Mouse (Mus musculus) forebrain, embryonic 12.5 days (tissue): ENCODE measurements at regions not wholly inside any gene's neighbourhood (a gene's known extent, or its start where the extent isn't known, plus 50 kb on each side); places are given as distances from the start of the nearest gene placed in this dataset.
"Not testable (repeated sequence)": the region's sequence is repeated elsewhere in the genome, so short reads cannot be mapped to it uniquely, and the experiment has no call there.

Experiments used
- ATAC-seq: fragments of 200-750 bp; cut with Nextera tagmentation; 2 replicates; pipeline ENCODE4 v1.8.0; 2017; ENCODE audit warnings: moderate TSS enrichment; ENCODE audit not compliant: low FRiP score
- H3K27ac ChIP-seq: fragments of 300-500 bp; sonication (generic); 2 replicates; pipeline ENCODE4 v1.5.1; 2016; ENCODE audit warnings: mild to moderate bottlenecking
- H3K27me3 ChIP-seq: fragments of 300-500 bp; sonication (generic); 2 replicates; pipeline ENCODE4 v1.6.1; 2016; ENCODE audit warnings: mild to moderate bottlenecking
- H3K36me3 ChIP-seq: fragments of 300-500 bp; sonication (generic); replicated peaks from 2 replicates; pipeline ENCODE4 v1.6.1; 2016; ENCODE audit warnings: mild to moderate bottlenecking
- H3K4me1 ChIP-seq: fragments of 300-500 bp; sonication (generic); 2 replicates; pipeline ENCODE4 v1.6.1; 2016
- H3K4me2 ChIP-seq: fragments of 300-500 bp; sonication (generic); 2 replicates; pipeline ENCODE4 v1.6.1; 2016; ENCODE audit warnings: mild to moderate bottlenecking, moderate library complexity
- H3K4me3 ChIP-seq: fragments of 300-500 bp; sonication (generic); replicated peaks from 2 replicates; pipeline ENCODE4 v1.5.1; 2016; ENCODE audit warnings: mild to moderate bottlenecking
- H3K9ac ChIP-seq: fragments of 300-500 bp; sonication (generic); 2 replicates; pipeline ENCODE4 v1.6.1; 2016; ENCODE audit warnings: mild to moderate bottlenecking
- H3K9me3 ChIP-seq: fragments of 300-500 bp; sonication (generic); 2 replicates; pipeline ENCODE4 v1.6.1; 2016
- WGBS: fragments of 180-500 bp; shearing (Covaris S2); methylation state at CpG from one replicate; pipeline ENCODE4 v1.1.7; 2016; 5-methylcytosine and 5-hydroxymethylcytosine counted together

- 44% methylated on average over 3 of the region's 3 CpGs for WGBS
Measured at GRCm38 (mm10) chr3:33375161-33375560, 232.1 kb upstream of the Pex5l start.

GRCm38 (mm10) chr3:33372806-33373205 is 229.8 kb upstream of the Pex5l start:
- Histone ChIP-seq H3K27me3 (no peaks in the 10 kb centered on the region), H3K4me2 (no peak overlapping the region), H3K4me3 (no peak overlapping the region), H3K9ac (no peak overlapping the region), H3K9me3 (no peaks in the 10 kb centered on the region), H3K36me3 (no peaks in the 10 kb centered on the region), H3K4me1 (no peaks in the 10 kb centered on the region), H3K27ac (no peak overlapping the region)
- WGBS: 60% methylated on average over 1 of the region's 1 CpGs
- ATAC-seq: no peak

More at GRCm38 (mm10) chr3:33375161-33375560, 232.1 kb upstream of the Pex5l start:
- Histone ChIP-seq H3K27ac (no peak overlapping the region), H3K9me3 (no peaks in the 10 kb centered on the region), H3K4me1 (no peaks in the 10 kb centered on the region), H3K36me3 (no peaks in the 10 kb centered on the region), H3K27me3 (no peaks in the 10 kb centered on the region), H3K4me3 (no peak overlapping the region), H3K4me2 (no peak overlapping the region), H3K9ac (no peak overlapping the region)
- no peak for ATAC-seq

- Histone ChIP-seq H3K27ac (no peak overlapping the region), H3K9me3 (no peaks in the 10 kb centered on the region), H3K36me3 (no peaks in the 10 kb centered on the region), H3K9ac (no peak overlapping the region), H3K4me3 (no peak overlapping the region), H3K4me2 (no peak overlapping the region), H3K4me1 (no peaks in the 10 kb centered on the region), H3K27me3 (no peaks in the 10 kb centered on the region)
- no peak for ATAC-seq
- 83% methylated on average over 1 of the region's 1 CpGs for WGBS
Measured at GRCm38 (mm10) chr3:33363521-33363920, 220.5 kb upstream of the Pex5l start.

- H3K4me2 ChIP-seq: no peak overlapping the region
- H3K4me1 ChIP-seq: no peaks in the 10 kb centered on the region
- H3K4me3 ChIP-seq: no peak overlapping the region
- no peaks in the 10 kb centered on the region for H3K9me3 ChIP-seq
- no peak overlapping the region for H3K27ac ChIP-seq
- no peaks in the 10 kb centered on the region for H3K27me3 ChIP-seq
- no peak for ATAC-seq
- no peak overlapping the region for H3K9ac ChIP-seq
- WGBS: 96% methylated on average over 2 of the region's 2 CpGs
- H3K36me3 ChIP-seq: no peaks in the 10 kb centered on the region
Measured at GRCm38 (mm10) chr3:33360030-33360429, 217.0 kb upstream of the Pex5l start.

GRCm38 (mm10) chr3:33353860-33354259 is 210.8 kb upstream of the Pex5l start:
- WGBS: 94% methylated on average over 2 of the region's 2 CpGs
- H3K36me3 ChIP-seq: no peaks in the 10 kb centered on the region
- no peak for ATAC-seq
- no peak overlapping the region for H3K4me3 ChIP-seq
- H3K27ac ChIP-seq: no peak overlapping the region
- no peak overlapping the region for H3K4me2 ChIP-seq
- no peak overlapping the region for H3K9ac ChIP-seq
- no peaks in the 10 kb centered on the region for H3K27me3 ChIP-seq
- no peaks in the 10 kb centered on the region for H3K9me3 ChIP-seq
- H3K4me1 ChIP-seq: no peaks in the 10 kb centered on the region

GRCm38 (mm10) chr3:33350986-33351385 is 207.9 kb upstream of the Pex5l start:
- Histone ChIP-seq H3K27ac (no peak overlapping the region), H3K4me2 (no peak overlapping the region), H3K9ac (no peak overlapping the region), H3K36me3 (no peaks in the 10 kb centered on the region), H3K27me3 (no peaks in the 10 kb centered on the region), H3K4me3 (no peak overlapping the region), H3K4me1 (no peaks in the 10 kb centered on the region), H3K9me3 (no peaks in the 10 kb centered on the region)
- ATAC-seq: no peak
- 73% methylated on average over 6 of the region's 6 CpGs for WGBS

- Histone ChIP-seq H3K4me2 (no peak overlapping the region), H3K9ac (no peak overlapping the region), H3K4me3 (no peak overlapping the region), H3K27ac (no peak overlapping the region), H3K27me3 (no peaks in the 10 kb centered on the region), H3K9me3 (no peaks in the 10 kb centered on the region), H3K36me3 (no peaks in the 10 kb centered on the region), H3K4me1 (no peaks in the 10 kb centered on the region)
- ATAC-seq: no peak
- WGBS: 81% methylated on average over 3 of the region's 3 CpGs
Measured at GRCm38 (mm10) chr3:33334056-33334455, 191.0 kb upstream of the Pex5l start.

GRCm38 (mm10) chr3:33317691-33318090 is 174.6 kb upstream of the Pex5l start:
- H3K4me3 ChIP-seq, H3K4me2 ChIP-seq, H3K4me1 ChIP-seq, H3K9me3 ChIP-seq, H3K9ac ChIP-seq, H3K27ac ChIP-seq, H3K27me3 ChIP-seq, ATAC-seq, H3K36me3 ChIP-seq: not testable (repeated sequence)
- 83% methylated on average over 1 of the region's 1 CpGs for WGBS

- Histone ChIP-seq H3K27me3 (no peaks in the 10 kb centered on the region), H3K27ac (no peak overlapping the region), H3K9ac (no peak overlapping the region), H3K4me1 (no peaks in the 10 kb centered on the region), H3K36me3 (no peaks in the 10 kb centered on the region), H3K4me3 (no peak overlapping the region), H3K4me2 (no peak overlapping the region), H3K9me3 (no peaks in the 10 kb centered on the region)
- ATAC-seq: no peak
- WGBS: 73% methylated on average over 3 of the region's 3 CpGs
Measured at GRCm38 (mm10) chr3:33312230-33312825, 169.3 kb upstream of the Pex5l start.

- 38% methylated on average over 2 of the region's 2 CpGs for WGBS
- ATAC-seq: no peak
- H3K36me3 ChIP-seq: no peaks in the 10 kb centered on the region
- H3K9me3 ChIP-seq: no peaks in the 10 kb centered on the region
- no peak overlapping the region for H3K4me2 ChIP-seq
- H3K4me1 ChIP-seq: no peaks in the 10 kb centered on the region
- H3K27me3 ChIP-seq: no peaks in the 10 kb centered on the region
- no peak overlapping the region for H3K27ac ChIP-seq
- no peak overlapping the region for H3K4me3 ChIP-seq
- H3K9ac ChIP-seq: no peak overlapping the region
Measured at GRCm38 (mm10) chr3:33308212-33308611, 165.2 kb upstream of the Pex5l start.

- Histone ChIP-seq H3K9ac (no peak overlapping the region), H3K4me3 (no peak overlapping the region), H3K9me3 (no peaks in the 10 kb centered on the region), H3K36me3 (no peaks in the 10 kb centered on the region), H3K4me2 (no peak overlapping the region), H3K4me1 (no peaks in the 10 kb centered on the region), H3K27me3 (no peaks in the 10 kb centered on the region), H3K27ac (no peak overlapping the region)
- no peak for ATAC-seq
Measured at GRCm38 (mm10) chr3:33306169-33306568, 163.1 kb upstream of the Pex5l start.

- WGBS: 69% methylated on average over 2 of the region's 2 CpGs
- Histone ChIP-seq H3K9ac (no peak overlapping the region), H3K27ac (no peak overlapping the region), H3K9me3 (no peaks in the 10 kb centered on the region), H3K36me3 (no peaks in the 10 kb centered on the region), H3K4me1 (no peaks in the 10 kb centered on the region), H3K4me2 (no peak overlapping the region), H3K27me3 (no peaks in the 10 kb centered on the region), H3K4me3 (no peak overlapping the region)
- no peak for ATAC-seq
Measured at GRCm38 (mm10) chr3:33305756-33306155, 162.7 kb upstream of the Pex5l start.

GRCm38 (mm10) chr3:33262797-33263196 is 119.8 kb upstream of the Pex5l start:
- Histone ChIP-seq H3K9me3 (no peaks in the 10 kb centered on the region), H3K4me3 (no peak overlapping the region), H3K9ac (no peak overlapping the region), H3K4me1 (no peaks in the 10 kb centered on the region), H3K27me3 (no peaks in the 10 kb centered on the region), H3K36me3 (no peaks in the 10 kb centered on the region), H3K27ac (no peak overlapping the region), H3K4me2 (no peak overlapping the region)
- 66% methylated on average over 2 of the region's 2 CpGs for WGBS
- no peak for ATAC-seq
